Mouse (Mus musculus) layer of hippocampus, postnatal 25 days (tissue): ENCODE data around the gene Mrtfa. TPM values are rescaled to one million over a fixed set of nuclear protein-coding genes. Genes with fewer than 3 reads are reported as not detected.

Source experiments
- DNase-seq, 2 experiments: peaks; one replicate each; pipeline ENCODE4 v3.0.0; 2022; ENCODE audit warnings: mixed read lengths in 2 of 2, low spot score in 1 of 2; ENCODE audit errors: extremely low spot score in 1 of 2
- total RNA-seq, 2 experiments: library from RNA; stranded (reverse); gene quantifications; 2 replicates each; pipeline ENCODE4 v1.2.3; 2021

The Mrtfa gene
- total RNA-seq, 2 experiments from 2014 or later: 89.6 to 94.5 TPM

- peak in 1 of 2 experiments; percentile 45 for DNase-seq
Observed at GRCm38 (mm10) chr15:81105962-81106361, 84.6 kb downstream of the Mrtfa start.

- no peak for DNase-seq
Observed at GRCm38 (mm10) chr15:81104585-81105259, 85.8 kb downstream of the Mrtfa start.

- DNase-seq: no peak
Observed at GRCm38 (mm10) chr15:81103500-81103899, 87.1 kb downstream of the Mrtfa start.

GRCm38 (mm10) chr15:81102274-81102879 lies 88.2 kb downstream of the Mrtfa start:
- no peak for DNase-seq

GRCm38 (mm10) chr15:81101316-81101715 lies 89.2 kb downstream of the Mrtfa start:
- no peak for DNase-seq

- no peak for DNase-seq
Observed at GRCm38 (mm10) chr15:81099269-81099668, 91.3 kb downstream of the Mrtfa start.

- no peak for DNase-seq
Observed at GRCm38 (mm10) chr15:81098689-81099088, 91.9 kb downstream of the Mrtfa start.

GRCm38 (mm10) chr15:81097896-81098295 lies 92.7 kb downstream of the Mrtfa start:
- no peak for DNase-seq

- no peak for DNase-seq
Observed at GRCm38 (mm10) chr15:81097456-81097855, 93.1 kb downstream of the Mrtfa start.

GRCm38 (mm10) chr15:81096329-81097055 lies 94.1 kb downstream of the Mrtfa start:
- no peak for DNase-seq

GRCm38 (mm10) chr15:81093032-81093431 lies 97.5 kb downstream of the Mrtfa start:
- no peak for DNase-seq

GRCm38 (mm10) chr15:81091718-81092117 lies 98.8 kb downstream of the Mrtfa start:
- no peak for DNase-seq

GRCm38 (mm10) chr15:81087529-81087928 lies 103.0 kb downstream of the Mrtfa start:
- no peak for DNase-seq

GRCm38 (mm10) chr15:81086644-81087480 lies 103.7 kb downstream of the Mrtfa start:
- DNase-seq: no peak

- no peak for DNase-seq
Observed at GRCm38 (mm10) chr15:81083826-81084225, 106.7 kb downstream of the Mrtfa start.

- DNase-seq: no peak
Observed at GRCm38 (mm10) chr15:81083281-81083680, 107.3 kb downstream of the Mrtfa start.

- DNase-seq: no peak
Observed at GRCm38 (mm10) chr15:81081216-81081615, 109.3 kb downstream of the Mrtfa start.

- no peak for DNase-seq
Observed at GRCm38 (mm10) chr15:81080405-81080804, 110.2 kb downstream of the Mrtfa start.

- DNase-seq: no peak
Observed at GRCm38 (mm10) chr15:81079255-81079654, 111.3 kb downstream of the Mrtfa start.

- no peak for DNase-seq
Observed at GRCm38 (mm10) chr15:81077551-81077950, 113.0 kb downstream of the Mrtfa start.

- no peak for DNase-seq
Observed at GRCm38 (mm10) chr15:81074543-81074942, 116.0 kb downstream of the Mrtfa start.
